Mouse (Mus musculus): Measurements from ENCODE around the gene Foxp4.

Gene Foxp4

DNA sequence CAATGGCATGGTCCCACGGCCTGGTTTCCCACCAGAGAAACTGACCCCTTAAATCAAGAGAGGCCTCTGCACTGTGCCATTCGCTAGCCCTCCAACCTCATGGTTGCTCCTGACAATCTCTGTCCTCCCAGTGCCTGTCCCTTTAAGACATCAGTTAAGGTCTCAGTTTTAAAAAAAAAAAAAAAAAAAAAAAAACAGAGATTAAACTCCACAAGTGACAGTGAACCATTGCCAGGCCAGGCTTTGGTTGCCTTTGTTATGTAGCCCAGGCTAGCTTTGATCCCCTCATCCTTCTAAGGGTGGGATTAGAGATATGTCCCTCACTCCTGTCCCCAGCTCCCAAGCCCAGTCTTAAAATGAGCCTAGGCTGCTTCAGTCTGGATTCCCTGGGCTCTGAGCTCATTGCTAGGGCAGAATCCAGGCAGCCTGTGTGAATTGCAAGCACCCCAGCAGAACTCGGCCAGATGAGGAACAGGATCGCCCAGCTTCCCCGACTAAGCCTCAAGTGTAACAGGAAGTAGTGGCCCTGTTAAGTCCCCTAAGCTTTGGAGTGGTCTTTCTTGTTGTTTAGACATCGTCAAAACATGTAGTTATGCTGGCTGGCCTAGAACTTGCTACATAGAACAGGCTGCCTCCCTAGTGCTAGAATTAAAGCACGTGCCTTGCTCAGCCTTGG is 73.7 kb downstream of the Foxp4 start:
- DNase-seq = no peak

- no peak for DNase-seq
Observed at GRCm38 (mm10) chr17:47850035-47850434, 74.4 kb downstream of the Foxp4 start.

- no peak for DNase-seq
Observed at GRCm38 (mm10) chr17:47847985-47848384, 76.5 kb downstream of the Foxp4 start.

- no peak for DNase-seq
Observed at GRCm38 (mm10) chr17:47845609-47846008, 78.8 kb downstream of the Foxp4 start.

- no peak for DNase-seq
Observed at GRCm38 (mm10) chr17:47843465-47843864, 81.0 kb downstream of the Foxp4 start.

- DNase-seq = peak; percentile 90
Observed at GRCm38 (mm10) chr17:47841931-47842623, 82.4 kb downstream of the Foxp4 start.

GRCm38 (mm10) chr17:47841521-47841920 is 82.9 kb downstream of the Foxp4 start:
- no peak for DNase-seq

DNA sequence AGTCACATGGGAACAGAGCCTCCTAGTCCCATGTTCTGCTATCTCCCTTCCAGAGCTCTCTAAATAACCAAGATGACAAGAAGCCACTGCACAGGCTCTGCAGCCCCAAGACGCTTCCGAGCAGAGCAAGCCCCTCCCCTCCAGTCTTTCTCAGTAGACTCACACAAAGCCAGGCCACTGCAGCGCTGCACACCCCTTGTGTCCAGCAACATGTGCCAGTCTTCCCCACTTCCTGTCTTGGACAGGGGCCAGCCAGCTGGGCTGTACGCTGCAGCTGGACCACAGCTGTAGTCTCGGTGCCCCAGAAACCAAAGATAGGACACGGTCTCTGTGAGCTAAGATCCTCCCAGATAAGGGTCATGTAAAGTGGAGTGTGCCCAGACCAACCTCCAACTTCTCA is 86.6 kb downstream of the Foxp4 start:
- peak; percentile 40 for DNase-seq

DNA sequence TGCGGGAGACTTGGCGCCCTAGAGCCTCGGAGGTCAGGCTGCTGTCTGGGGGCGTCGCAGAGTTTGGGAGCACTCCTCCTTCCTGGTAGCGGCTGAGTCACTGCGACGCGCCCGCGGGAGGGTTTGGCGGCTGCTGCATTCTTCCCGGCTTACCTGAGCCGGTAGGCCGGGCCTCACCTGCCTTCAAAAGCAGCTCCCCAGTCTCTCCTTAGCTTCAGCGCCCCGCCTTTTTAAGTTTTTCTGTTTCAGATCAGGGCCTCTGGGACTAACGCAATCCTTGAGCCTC is 90.0 kb downstream of the Foxp4 start, which contains the start of gene Mdfi:
Gene Mdfi, minus strand, starts transcription at position 210 of the 286 bp plus-strand sequence.
- peak; percentile 39 for DNase-seq

- no peak for DNase-seq
Observed at GRCm38 (mm10) chr17:47833628-47834481, 90.6 kb downstream of the Foxp4 start.

DNA sequence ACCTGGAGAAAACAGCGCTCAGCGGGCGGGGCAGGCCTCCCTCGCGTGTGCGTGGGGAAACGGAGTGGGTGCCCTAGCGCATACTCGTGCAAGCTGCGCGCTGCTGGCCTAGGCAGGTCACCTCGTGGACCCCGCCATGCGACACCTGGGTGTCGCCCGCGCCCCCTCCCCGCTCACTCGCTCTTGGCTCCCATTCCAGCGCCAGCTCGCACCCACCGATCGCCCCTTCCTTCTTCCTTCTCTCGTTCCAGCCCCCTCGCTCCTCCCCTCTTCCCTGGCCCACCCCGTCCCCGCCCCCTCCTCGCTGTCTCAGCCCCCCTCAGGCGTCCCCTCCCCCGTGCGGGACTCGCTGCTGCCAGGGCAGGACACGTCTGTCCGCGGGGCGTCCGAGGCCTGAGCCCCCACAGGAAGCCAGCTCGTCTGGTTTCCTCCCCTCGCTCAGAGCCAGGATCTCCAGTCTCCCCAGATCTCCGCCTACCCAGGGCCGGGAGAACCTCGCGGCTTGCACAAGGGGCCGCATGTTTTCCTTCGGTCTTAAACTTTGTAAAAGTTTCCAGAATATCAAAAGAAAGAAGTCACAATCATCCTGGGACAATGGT is 91.3 kb downstream of the Foxp4 start:
- peak; percentile 48 for DNase-seq

- no peak for DNase-seq
Observed at GRCm38 (mm10) chr17:47832501-47833028, 91.9 kb downstream of the Foxp4 start.

GRCm38 (mm10) chr17:47831772-47832171 is 92.7 kb downstream of the Foxp4 start:
- no peak for DNase-seq

DNA sequence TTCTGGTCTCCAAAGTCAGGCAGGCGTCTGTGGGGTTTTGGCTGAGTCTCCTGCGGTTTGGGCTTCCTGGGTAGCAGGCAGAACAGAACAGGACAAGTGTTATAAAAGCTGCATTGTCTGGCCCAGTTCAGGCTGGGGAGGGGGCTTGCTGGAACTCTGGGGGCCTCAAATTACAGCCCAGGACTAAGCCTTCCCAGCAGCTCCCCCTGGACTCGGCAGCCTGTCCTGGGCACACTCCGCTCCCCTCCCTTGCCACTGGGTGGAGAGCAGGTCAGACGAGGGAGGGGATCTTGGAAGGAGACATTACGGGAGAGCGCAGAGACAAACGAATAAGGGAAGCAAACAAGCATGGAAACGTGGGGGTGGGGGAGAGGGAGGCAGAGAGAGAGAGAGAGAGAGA is 93.3 kb downstream of the Foxp4 start:
- no peak for DNase-seq

DNA sequence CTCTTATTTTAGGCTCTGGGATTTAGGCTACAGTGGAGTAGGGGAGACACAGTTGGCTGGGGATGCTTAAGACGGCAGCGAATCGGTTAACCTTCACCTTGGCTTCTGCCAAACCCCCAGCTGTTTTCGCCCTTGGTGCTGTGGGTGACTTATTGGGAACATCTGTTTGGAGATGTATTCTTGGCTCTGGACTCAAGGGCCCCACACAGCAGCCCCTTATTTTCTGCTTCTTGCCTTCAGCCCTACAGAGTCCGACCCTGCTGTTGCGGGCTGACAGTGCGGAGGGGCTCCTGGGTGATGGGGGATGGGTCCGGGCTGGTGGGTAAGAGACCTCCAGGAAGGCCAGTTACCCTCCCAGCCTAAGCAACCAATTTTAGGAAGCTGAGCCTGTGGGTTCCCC is 103.1 kb downstream of the Foxp4 start:
- no peak for DNase-seq

DNA sequence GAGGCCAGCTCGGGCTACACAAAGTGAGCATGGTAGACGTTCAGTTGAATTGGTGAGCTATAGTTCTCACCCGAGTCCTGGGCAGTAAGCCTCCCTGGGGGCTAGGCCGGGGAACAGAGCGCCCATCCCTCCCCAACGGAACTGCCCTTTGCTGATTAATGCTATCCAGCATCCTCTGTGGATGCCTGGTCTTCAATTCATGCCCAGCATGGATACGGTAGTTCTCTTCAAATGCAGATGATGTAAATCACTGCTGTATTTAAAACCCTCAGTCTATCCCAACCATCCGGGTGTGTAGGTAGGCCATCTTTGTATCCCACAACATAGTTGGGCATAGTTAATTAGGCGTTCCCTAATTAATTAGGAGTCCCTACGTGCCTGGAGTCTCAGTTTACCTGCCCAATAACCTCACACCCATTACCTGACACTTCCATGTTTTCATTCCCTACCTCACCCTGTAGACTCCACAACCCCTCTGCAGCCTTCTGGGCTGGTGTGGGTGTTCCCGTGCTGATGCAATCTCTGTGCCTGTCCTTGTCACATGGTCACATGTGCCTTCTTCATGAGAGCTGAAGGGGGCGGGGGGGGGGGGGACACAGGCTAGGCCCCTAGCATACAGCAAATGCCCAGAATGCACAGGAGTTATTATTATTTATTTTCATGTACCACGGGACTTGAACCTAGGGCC is 106.3 kb downstream of the Foxp4 start:
- no peak for DNase-seq
